In genomic region chr16:58512887-58513286, GRCm38 (mm10) we compare ENCODE assay signal across 8 mouse cellular contexts. TPM values are rescaled to one million over a fixed set of nuclear protein-coding genes. Genes with fewer than 3 reads are reported as not detected.
DNase-seq lines count a peak whose midpoint lies in the region; ATAC-seq and TF ChIP-seq lines count a peak whose summit lies in the region.

No protein-coding gene starts in this region.

- H3K36me3 ChIP-seq in liver, embryonic 13.5 days, result no peaks in the 10 kb centered on the region; the same call in 1 of the 2 replicates
- H3K36me3 ChIP-seq in embryonic facial prominence, embryonic 11.5 days (replicated peaks; ENCODE audit: control insufficient read depth, insufficient read depth, low read depth, low read length), result no peaks in the 10 kb centered on the region
- no peaks in the 10 kb centered on the region for H3K36me3 ChIP-seq in heart, embryonic 13.5 days
- no peaks in the 10 kb centered on the region for H3K36me3 ChIP-seq in kidney, postnatal 0 days (ENCODE audit: insufficient read depth, low read length)
- no peaks in the 10 kb centered on the region for H3K36me3 ChIP-seq in stomach, postnatal 0 days (ENCODE audit: control insufficient read depth, insufficient read depth, low read length)

- H3K9me3 ChIP-seq in liver, embryonic 13.5 days (replicated peaks), result no peaks in the 10 kb centered on the region
- H3K9me3 ChIP-seq in embryonic facial prominence, embryonic 11.5 days (replicated peaks; ENCODE audit: control insufficient read depth, low read length), result no peaks in the 10 kb centered on the region
- no peaks in the 10 kb centered on the region for H3K9me3 ChIP-seq in heart, embryonic 13.5 days
- no peaks in the 10 kb centered on the region for H3K9me3 ChIP-seq in kidney, postnatal 0 days (replicated peaks; ENCODE audit: low read length)
- H3K9me3 ChIP-seq in stomach, postnatal 0 days (ENCODE audit: control insufficient read depth, low read length), result no peaks in the 10 kb centered on the region

- peak overlapping the region; percentile 87 for H3K27ac ChIP-seq in liver, embryonic 13.5 days
- no peak overlapping the region for H3K27ac ChIP-seq in embryonic facial prominence, embryonic 11.5 days (replicated peaks; ENCODE audit: low read depth, low read length)
- peak overlapping the region; percentile 88 for H3K27ac ChIP-seq in heart, embryonic 13.5 days (replicated peaks)
- H3K27ac ChIP-seq in kidney, postnatal 0 days, result peak overlapping the region; percentile 69
- H3K27ac ChIP-seq in stomach, postnatal 0 days (replicated peaks), result 0 out of 2 replicates have a peak overlapping the region, but pooled peaks have one; percentile 8

- ATAC-seq in liver, embryonic 13.5 days (ENCODE audit: low read depth), result no peak
- peak; percentile 65 for ATAC-seq in embryonic facial prominence, embryonic 11.5 days (replicated peaks; ENCODE audit: insufficient number of reproducible peaks, low FRiP score, low TSS enrichment, low read depth)
- ATAC-seq in heart, embryonic 13.5 days (ENCODE audit: extremely low read depth, insufficient number of reproducible peaks, low FRiP score, low TSS enrichment), result no peak
- peak; percentile 46; the same call in 1 of the 2 replicates for ATAC-seq in kidney, postnatal 0 days (replicated peaks; ENCODE audit: low FRiP score, low read depth)
- ATAC-seq in stomach, postnatal 0 days (ENCODE audit: low FRiP score, low TSS enrichment), result peak; percentile 24; the same call in 1 of the 2 replicates

- peaks cover 56% of the 10 kb centered on the region for H3K4me1 ChIP-seq in liver, embryonic 13.5 days (replicated peaks)
- no peaks in the 10 kb centered on the region; the same call in 1 of the 2 replicates for H3K4me1 ChIP-seq in embryonic facial prominence, embryonic 11.5 days (ENCODE audit: control insufficient read depth, insufficient read depth, low read length)
- peaks cover 63% of the 10 kb centered on the region for H3K4me1 ChIP-seq in heart, embryonic 13.5 days
- peaks cover 23% of the 10 kb centered on the region for H3K4me1 ChIP-seq in kidney, postnatal 0 days (replicated peaks; ENCODE audit: insufficient read depth, low read length)
- peaks cover 3% of the 10 kb centered on the region; the same call in 1 of the 2 replicates for H3K4me1 ChIP-seq in stomach, postnatal 0 days (replicated peaks; ENCODE audit: control insufficient read depth, insufficient read depth)

- DNase-seq in liver, embryonic 13.5 days, result no peak
- DNase-seq in liver, result no peak
- DNase-seq in embryonic facial prominence, embryonic 11.5 days (ENCODE audit: low spot score), result peak; percentile 43
- peak; percentile 69 for DNase-seq in kidney, postnatal 0 days (ENCODE audit: low spot score)
- no peak for DNase-seq in stomach, postnatal 0 days (ENCODE audit: low spot score)
- DNase-seq in T-cell, adult 2 months (ENCODE audit: low spot score), result no peak
- no peak for DNase-seq in spleen, postnatal 36 days (ENCODE audit: low spot score in 2 of 2)

- WGBS in liver, embryonic 13.5 days (ENCODE audit: insufficient replicate concordance), result 86% methylated on average over 3 of the region's 3 CpGs
- 12% methylated on average over 3 of the region's 3 CpGs for WGBS in embryonic facial prominence, embryonic 11.5 days
- 27% methylated on average over 3 of the region's 3 CpGs for WGBS in heart, embryonic 13.5 days
- WGBS in kidney, postnatal 0 days, result 35% methylated on average over 3 of the region's 3 CpGs
- 54% methylated on average over 3 of the region's 3 CpGs for WGBS in stomach, postnatal 0 days

- H3K27me3 ChIP-seq in liver, embryonic 13.5 days, result no peaks in the 10 kb centered on the region
- no peaks in the 10 kb centered on the region for H3K27me3 ChIP-seq in embryonic facial prominence, embryonic 11.5 days (ENCODE audit: control insufficient read depth, insufficient read depth, low read length)
- H3K27me3 ChIP-seq in heart, embryonic 13.5 days (replicated peaks), result no peaks in the 10 kb centered on the region
- no peaks in the 10 kb centered on the region for H3K27me3 ChIP-seq in kidney, postnatal 0 days (ENCODE audit: insufficient read depth, low read length)
- no peaks in the 10 kb centered on the region for H3K27me3 ChIP-seq in stomach, postnatal 0 days (ENCODE audit: control insufficient read depth, insufficient read depth, low read length)

- TF ChIP-seq CTCF in kidney, postnatal 0 days (IDR thresholded peaks at IDR 0.05; ENCODE audit: low read depth), result no peak
- no peak for TF ChIP-seq CTCF in stomach, postnatal 0 days (IDR thresholded peaks at IDR 0.05; ENCODE audit: low read depth)

- H3K4me3 ChIP-seq in liver, embryonic 13.5 days (replicated peaks), result no peak overlapping the region
- H3K4me3 ChIP-seq in embryonic facial prominence, embryonic 11.5 days (ENCODE audit: low read depth, low read length), result no peak overlapping the region
- H3K4me3 ChIP-seq in heart, embryonic 13.5 days, result no peak overlapping the region
- no peak overlapping the region for H3K4me3 ChIP-seq in kidney, postnatal 0 days (replicated peaks; ENCODE audit: low read depth, low read length)
- no peak overlapping the region for H3K4me3 ChIP-seq in stomach, postnatal 0 days (ENCODE audit: low read depth, low read length)

- H3K4me2 ChIP-seq in liver, embryonic 13.5 days, result no peak overlapping the region
- H3K4me2 ChIP-seq in embryonic facial prominence, embryonic 11.5 days (ENCODE audit: low read depth, low read length), result no peak overlapping the region
- peak overlapping the region; percentile 56 for H3K4me2 ChIP-seq in heart, embryonic 13.5 days
- 0 out of 2 replicates have a peak overlapping the region, but pooled peaks have one; percentile 37 for H3K4me2 ChIP-seq in kidney, postnatal 0 days (ENCODE audit: low read length)
- no peak overlapping the region for H3K4me2 ChIP-seq in stomach, postnatal 0 days (replicated peaks; ENCODE audit: low read depth)

- TF ChIP-seq EP300 in stomach, postnatal 0 days (optimal IDR thresholded peaks at IDR 0.05), result no peak

- H3K9ac ChIP-seq in liver, embryonic 13.5 days, result no peak overlapping the region
- H3K9ac ChIP-seq in embryonic facial prominence, embryonic 11.5 days (replicated peaks; ENCODE audit: low read length), result no peak overlapping the region
- peak overlapping the region; percentile 53; the same call in 1 of the 2 replicates for H3K9ac ChIP-seq in heart, embryonic 13.5 days
- 0 out of 2 replicates have a peak overlapping the region, but pooled peaks have one; percentile 6 for H3K9ac ChIP-seq in kidney, postnatal 0 days (ENCODE audit: low read depth, low read length)
- H3K9ac ChIP-seq in stomach, postnatal 0 days (ENCODE audit: low read length), result no peak overlapping the region

RNA-seq across cellular contexts. Expression of gene St3gal6, which starts 11.2 kb away (rescaled TPM):
- 43.5 and 47.6 TPM in 2 replicates for polyA plus RNA-seq in liver, embryonic 13.5 days (2015; fragmentation: Nextera tagmentation; extraction: Ambion mirVana)
- polyA plus RNA-seq in embryonic facial prominence, embryonic 11.5 days (2014; fragmentation: Nextera tagmentation; extraction: Ambion mirVana), result 8.1 and 9.9 TPM in 2 replicates
- polyA plus RNA-seq in heart, embryonic 13.5 days (2015; fragmentation: Nextera tagmentation; extraction: Ambion mirVana), result 13.8 and 16.0 TPM in 2 replicates
- polyA plus RNA-seq in kidney, postnatal 0 days (2015; fragmentation: Nextera tagmentation; extraction: Ambion mirVana), result 93.6 and 93.8 TPM in 2 replicates
- 7.1 and 8.0 TPM in 2 replicates for polyA plus RNA-seq in stomach, postnatal 0 days (2015; fragmentation: Nextera tagmentation; extraction: Ambion mirVana)

Comparison
In these comparisons a context has a peak if more than half of its experiments do, and no peak if none do; other contexts are left out.
1. ATAC-seq: peak in embryonic facial prominence, embryonic 11.5 days (single experiment), kidney, postnatal 0 days (single experiment) and stomach, postnatal 0 days (single experiment); none in liver, embryonic 13.5 days (single experiment) and heart, embryonic 13.5 days (single experiment).
2. DNase-seq: peak in embryonic facial prominence, embryonic 11.5 days (single experiment) and kidney, postnatal 0 days (single experiment); none in liver, embryonic 13.5 days (single experiment), liver (single experiment), stomach, postnatal 0 days (single experiment), T-cell, adult 2 months (single experiment) and spleen, postnatal 36 days (0 of 2).
3. H3K4me2 ChIP-seq: peak in heart, embryonic 13.5 days (single experiment) and kidney, postnatal 0 days (single experiment); none in liver, embryonic 13.5 days (single experiment), embryonic facial prominence, embryonic 11.5 days (single experiment) and stomach, postnatal 0 days (single experiment).
4. H3K9ac ChIP-seq: peak in heart, embryonic 13.5 days (single experiment) and kidney, postnatal 0 days (single experiment); none in liver, embryonic 13.5 days (single experiment), embryonic facial prominence, embryonic 11.5 days (single experiment) and stomach, postnatal 0 days (single experiment).